Mouse (Mus musculus): Measurements from ENCODE around the gene Brsk2.

DNA sequence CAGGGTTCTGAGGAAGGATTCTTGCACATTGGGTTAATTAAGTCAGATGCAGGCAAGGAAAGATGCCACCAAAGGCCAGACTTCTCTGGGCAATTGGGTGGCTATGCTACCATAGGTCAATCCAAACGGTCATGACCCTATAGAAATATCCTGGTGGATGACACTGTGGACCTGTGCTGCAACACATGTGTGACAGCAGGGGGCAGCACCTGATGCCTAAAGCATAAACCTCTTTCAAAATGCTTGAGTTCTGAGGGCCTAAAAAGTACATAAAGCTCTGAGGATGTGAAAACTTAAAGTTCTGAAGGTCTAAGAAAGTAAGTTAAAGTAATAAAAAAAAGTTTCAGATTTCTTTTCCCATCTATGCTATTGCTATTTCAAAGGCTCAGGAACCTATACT lies 67.0 kb downstream of the Brsk2 start:
- TF ChIP-seq GATA1 (IDR thresholded peaks at IDR 0.05; ENCODE audit: borderline replicate concordance, low read length) (no peak), FLI1 (IDR thresholded peaks at IDR 0.05; ENCODE audit: low read length) (no peak)
